Mouse (Mus musculus): Measurements from ENCODE around the gene C9. TPM values are rescaled to one million over a fixed set of nuclear protein-coding genes. Genes with fewer than 3 reads are reported as not detected.

The C9 gene
- polyA plus RNA-seq, 1 experiment from 2014 or later = not detected

- Histone ChIP-seq H3K4me1 (replicated peaks; ENCODE audit: control insufficient read depth, insufficient read depth, low read length) (no peaks in the 10 kb centered on the region), H3K36me3 (ENCODE audit: control insufficient read depth, insufficient read depth) (no peaks in the 10 kb centered on the region), H3K27ac (ENCODE audit: low read length) (no peak overlapping the region), H3K9ac (replicated peaks; ENCODE audit: low read depth, low read length) (no peak overlapping the region), H3K4me2 (ENCODE audit: low read length) (no peak overlapping the region), H3K9me3 (ENCODE audit: control insufficient read depth, low read length) (no peaks in the 10 kb centered on the region), H3K27me3 (replicated peaks; ENCODE audit: control insufficient read depth, insufficient read depth, low read length) (no peaks in the 10 kb centered on the region), H3K4me3 (replicated peaks; ENCODE audit: low read length) (no peak overlapping the region)
- no peak for ATAC-seq
- 87% methylated on average over 19 of the region's 19 CpGs for WGBS
Measured at GRCm38 (mm10) chr15:6519417-6520255, 74.5 kb downstream of the C9 start.

- WGBS = 91% methylated on average over 10 of the region's 10 CpGs
- Histone ChIP-seq H3K4me1 (replicated peaks; ENCODE audit: control insufficient read depth, insufficient read depth, low read length) (no peaks in the 10 kb centered on the region), H3K9me3 (ENCODE audit: control insufficient read depth, low read length) (no peaks in the 10 kb centered on the region)
Measured at GRCm38 (mm10) chr15:6520505-6521155, 75.5 kb downstream of the C9 start.

DNA sequence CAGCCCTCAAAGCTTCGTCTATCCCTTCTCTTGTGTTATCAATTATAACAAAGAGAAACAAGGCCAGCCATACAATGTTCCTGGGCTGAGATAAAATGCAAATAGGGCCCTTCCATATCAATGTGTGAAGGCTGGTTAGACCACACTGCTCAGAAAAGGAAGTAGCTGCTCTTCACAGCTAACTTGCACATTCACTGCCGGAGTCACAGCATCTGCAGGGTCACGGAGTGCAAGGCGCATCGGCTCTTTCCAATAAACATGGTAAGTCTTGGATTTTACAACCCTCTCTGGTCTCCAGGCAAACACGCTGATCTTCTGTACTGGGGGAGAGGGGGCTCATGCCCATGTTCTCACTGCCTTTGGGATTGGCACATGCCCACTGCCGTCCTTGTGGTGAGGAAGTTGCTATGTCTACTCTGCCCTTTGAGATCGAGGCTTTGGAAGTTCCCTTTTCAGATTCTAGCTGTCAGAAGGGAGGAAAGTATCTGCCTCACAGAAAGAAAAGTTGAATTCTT is 77.6 kb downstream of the C9 start, which contains the start of gene Fyb:
Gene Fyb (plus strand): TSS at position 201 of the 515 bp plus-strand sequence.
- no peak within 1 kb of the TSS for H3K9ac ChIP-seq (replicated peaks; ENCODE audit: low read depth, low read length)
- H3K4me1 ChIP-seq (replicated peaks; ENCODE audit: control insufficient read depth, insufficient read depth, low read length) = no peaks in the 10 kb centered on the region
- no peak for ATAC-seq
- no peak within 1 kb of the TSS for H3K4me3 ChIP-seq (replicated peaks; ENCODE audit: low read length)
- H3K27ac ChIP-seq (ENCODE audit: low read length) = no peak within 1 kb of the TSS
- no peak within 1 kb of the TSS for H3K4me2 ChIP-seq (ENCODE audit: low read length)
- H3K27me3 ChIP-seq (replicated peaks; ENCODE audit: control insufficient read depth, insufficient read depth, low read length) = no peaks in the 10 kb centered on the region
- no peaks in the 10 kb centered on the region for H3K36me3 ChIP-seq (ENCODE audit: control insufficient read depth, insufficient read depth)
- no peaks in the 10 kb centered on the region for H3K9me3 ChIP-seq (ENCODE audit: control insufficient read depth, low read length)
- 88% methylated on average over 8 of the region's 8 CpGs for WGBS

More at GRCm38 (mm10) chr15:6520505-6521155, 75.5 kb downstream of the C9 start:
- no peaks in the 10 kb centered on the region for H3K36me3 ChIP-seq (ENCODE audit: control insufficient read depth, insufficient read depth)
- H3K9ac ChIP-seq (replicated peaks; ENCODE audit: low read depth, low read length) = no peak overlapping the region
- ATAC-seq = no peak
- H3K4me3 ChIP-seq (replicated peaks; ENCODE audit: low read length) = no peak overlapping the region
- H3K4me2 ChIP-seq (ENCODE audit: low read length) = no peak overlapping the region
- no peak overlapping the region for H3K27ac ChIP-seq (ENCODE audit: low read length)
- no peaks in the 10 kb centered on the region for H3K27me3 ChIP-seq (replicated peaks; ENCODE audit: control insufficient read depth, insufficient read depth, low read length)

DNA sequence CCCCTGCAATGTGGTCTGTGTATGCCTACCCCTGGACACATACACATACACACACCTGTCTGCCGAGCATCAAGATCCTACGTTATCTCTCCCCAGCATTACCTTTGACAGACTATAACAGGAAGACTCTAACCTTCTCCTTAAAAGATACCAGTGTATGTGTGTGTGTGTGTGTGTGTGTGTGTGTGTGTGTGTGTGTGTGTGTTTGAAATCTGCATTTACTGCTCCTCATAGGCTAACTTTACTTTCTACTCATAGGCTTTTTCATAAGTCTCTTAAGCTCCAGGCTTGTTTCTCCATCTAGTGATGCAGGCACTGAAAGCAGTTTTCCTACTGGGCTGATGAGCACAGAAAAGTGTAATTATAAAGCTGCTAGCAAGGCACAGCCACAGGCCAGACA is 79.7 kb downstream of the C9 start:
- 100% methylated on average over 2 of the region's 2 CpGs for WGBS
- Histone ChIP-seq H3K4me2 (ENCODE audit: low read length) (no peak overlapping the region), H3K27me3 (replicated peaks; ENCODE audit: control insufficient read depth, insufficient read depth, low read length) (no peaks in the 10 kb centered on the region), H3K36me3 (ENCODE audit: control insufficient read depth, insufficient read depth) (no peaks in the 10 kb centered on the region), H3K27ac (ENCODE audit: low read length) (no peak overlapping the region), H3K9ac (replicated peaks; ENCODE audit: low read depth, low read length) (no peak overlapping the region), H3K4me1 (replicated peaks; ENCODE audit: control insufficient read depth, insufficient read depth, low read length) (no peaks in the 10 kb centered on the region), H3K9me3 (ENCODE audit: control insufficient read depth, low read length) (no peaks in the 10 kb centered on the region), H3K4me3 (replicated peaks; ENCODE audit: low read length) (no peak overlapping the region)
- no peak for ATAC-seq

DNA sequence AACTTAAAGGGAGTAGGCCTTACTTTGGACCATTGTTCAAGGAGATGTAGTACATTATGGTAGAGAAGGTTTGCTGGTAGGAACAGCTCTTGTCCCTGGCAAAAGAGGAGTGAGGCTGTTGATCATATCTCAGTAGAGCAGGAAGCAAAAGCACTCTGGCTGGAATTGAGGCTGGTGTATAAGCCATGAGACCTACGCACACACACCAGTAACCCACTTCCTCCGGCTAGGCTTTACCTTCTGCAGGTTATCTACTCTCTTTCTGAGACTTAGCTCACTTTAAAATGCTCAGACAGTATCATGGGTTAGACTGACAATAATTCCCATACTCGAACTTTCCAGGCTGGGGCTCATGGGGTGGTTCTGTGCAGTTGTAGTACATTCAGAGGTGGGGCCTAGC is 80.3 kb downstream of the C9 start:
- H3K27ac ChIP-seq (ENCODE audit: low read length) = no peak overlapping the region
- no peaks in the 10 kb centered on the region for H3K36me3 ChIP-seq (ENCODE audit: control insufficient read depth, insufficient read depth)
- no peak overlapping the region for H3K4me3 ChIP-seq (replicated peaks; ENCODE audit: low read length)
- ATAC-seq = no peak
- H3K9ac ChIP-seq (replicated peaks; ENCODE audit: low read depth, low read length) = no peak overlapping the region
- H3K9me3 ChIP-seq (ENCODE audit: control insufficient read depth, low read length) = no peaks in the 10 kb centered on the region
- no peak overlapping the region for H3K4me2 ChIP-seq (ENCODE audit: low read length)
- WGBS = 88% methylated on average over 3 of the region's 3 CpGs
- no peaks in the 10 kb centered on the region for H3K27me3 ChIP-seq (replicated peaks; ENCODE audit: control insufficient read depth, insufficient read depth, low read length)
- no peaks in the 10 kb centered on the region for H3K4me1 ChIP-seq (replicated peaks; ENCODE audit: control insufficient read depth, insufficient read depth, low read length)

DNA sequence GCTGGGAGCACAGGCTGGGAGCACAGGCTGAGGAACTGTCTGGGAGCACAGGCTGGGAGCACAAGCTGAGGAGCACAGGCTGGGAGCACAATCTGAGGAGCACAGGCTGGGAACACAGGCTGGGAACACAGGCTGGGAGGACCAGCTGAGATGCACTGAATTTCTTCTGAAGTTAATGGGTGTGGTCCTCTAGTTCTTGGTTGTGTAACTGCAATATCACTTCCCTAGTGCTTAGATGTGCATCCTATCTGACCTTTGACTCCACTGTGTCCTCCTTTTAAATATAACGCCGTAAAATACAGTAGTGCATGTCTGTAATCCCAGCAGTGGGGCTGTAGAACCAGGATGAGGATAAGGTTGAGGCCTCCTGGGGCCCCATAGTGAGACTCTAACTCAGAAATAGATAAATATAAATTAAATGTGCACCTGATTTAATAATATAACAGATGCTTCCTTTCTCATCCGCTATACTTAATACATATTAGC is 88.8 kb downstream of the C9 start:
- H3K4me1 ChIP-seq (replicated peaks; ENCODE audit: control insufficient read depth, insufficient read depth, low read length) = no peaks in the 10 kb centered on the region
- no peaks in the 10 kb centered on the region for H3K9me3 ChIP-seq (ENCODE audit: control insufficient read depth, low read length)
- H3K27ac ChIP-seq (ENCODE audit: low read length) = no peak overlapping the region
- H3K9ac ChIP-seq (replicated peaks; ENCODE audit: low read depth, low read length) = no peak overlapping the region
- no peak overlapping the region for H3K4me2 ChIP-seq (ENCODE audit: low read length)
- no peaks in the 10 kb centered on the region for H3K36me3 ChIP-seq (ENCODE audit: control insufficient read depth, insufficient read depth)
- H3K27me3 ChIP-seq (replicated peaks; ENCODE audit: control insufficient read depth, insufficient read depth, low read length) = no peaks in the 10 kb centered on the region
- 88% methylated on average over 3 of the region's 3 CpGs for WGBS
- ATAC-seq = no peak
- H3K4me3 ChIP-seq (replicated peaks; ENCODE audit: low read length) = no peak overlapping the region

- Histone ChIP-seq H3K4me2 (ENCODE audit: low read length) (no peak overlapping the region), H3K9ac (replicated peaks; ENCODE audit: low read depth, low read length) (no peak overlapping the region), H3K4me1 (replicated peaks; ENCODE audit: control insufficient read depth, insufficient read depth, low read length) (no peaks in the 10 kb centered on the region), H3K4me3 (replicated peaks; ENCODE audit: low read length) (no peak overlapping the region), H3K36me3 (ENCODE audit: control insufficient read depth, insufficient read depth) (no peaks in the 10 kb centered on the region), H3K27me3 (replicated peaks; ENCODE audit: control insufficient read depth, insufficient read depth, low read length) (no peaks in the 10 kb centered on the region), H3K27ac (ENCODE audit: low read length) (no peak overlapping the region), H3K9me3 (ENCODE audit: control insufficient read depth, low read length) (no peaks in the 10 kb centered on the region)
- WGBS = 92% methylated on average over 8 of the region's 8 CpGs
- ATAC-seq = no peak
Measured at GRCm38 (mm10) chr15:6534592-6534991, 89.5 kb downstream of the C9 start.

- H3K4me3 ChIP-seq (replicated peaks; ENCODE audit: low read length) = no peak overlapping the region
- H3K4me1 ChIP-seq (replicated peaks; ENCODE audit: control insufficient read depth, insufficient read depth, low read length) = no peaks in the 10 kb centered on the region
- WGBS = 80% methylated on average over 7 of the region's 7 CpGs
- no peak for ATAC-seq
- H3K36me3 ChIP-seq (ENCODE audit: control insufficient read depth, insufficient read depth) = no peaks in the 10 kb centered on the region
- H3K9ac ChIP-seq (replicated peaks; ENCODE audit: low read depth, low read length) = no peak overlapping the region
- no peaks in the 10 kb centered on the region for H3K9me3 ChIP-seq (ENCODE audit: control insufficient read depth, low read length)
- no peak overlapping the region for H3K27ac ChIP-seq (ENCODE audit: low read length)
- no peaks in the 10 kb centered on the region for H3K27me3 ChIP-seq (replicated peaks; ENCODE audit: control insufficient read depth, insufficient read depth, low read length)
- H3K4me2 ChIP-seq (ENCODE audit: low read length) = no peak overlapping the region
Measured at GRCm38 (mm10) chr15:6539639-6540338, 94.7 kb downstream of the C9 start.
